Mouse (Mus musculus) limb, embryonic 13.5 days (tissue): ENCODE measurements around the gene Rbfox2. TPM values are rescaled to one million over a fixed set of nuclear protein-coding genes. Genes with fewer than 3 reads are reported as not detected.

Source experiments
- ATAC-seq: fragments of 200-750 bp; cut with Nextera tagmentation; 2 replicates; pipeline ENCODE4 v1.8.0; 2017; ENCODE audit warnings: low read depth, moderate number of reproducible peaks, moderate TSS enrichment; ENCODE audit not compliant: low FRiP score
- H3K27ac ChIP-seq: fragments of 300-500 bp; sonication (generic); 2 replicates; pipeline ENCODE4 v1.5.1; 2015; ENCODE audit warnings: inconsistent platforms, mild to moderate bottlenecking, moderate library complexity
- H3K27me3 ChIP-seq: fragments of 300-500 bp; sonication (generic); 2 replicates; pipeline ENCODE4 v1.6.1; 2015; ENCODE audit warnings: mild to moderate bottlenecking, inconsistent platforms
- H3K36me3 ChIP-seq: fragments of 300-500 bp; sonication (generic); 2 replicates; pipeline ENCODE4 v1.6.1; 2015; ENCODE audit warnings: inconsistent platforms, mild to moderate bottlenecking, moderate library complexity
- H3K4me1 ChIP-seq: fragments of 300-500 bp; sonication (generic); 2 replicates; pipeline ENCODE4 v1.6.1; 2015; ENCODE audit warnings: inconsistent platforms
- H3K4me2 ChIP-seq: fragments of 300-500 bp; sonication (generic); replicated peaks from 2 replicates; pipeline ENCODE4 v1.6.1; 2015; ENCODE audit warnings: inconsistent platforms, mild to moderate bottlenecking, moderate library complexity
- H3K4me3 ChIP-seq: fragments of 300-500 bp; sonication (generic); 2 replicates; pipeline ENCODE4 v1.5.1; 2015; ENCODE audit warnings: moderate library complexity, mild to moderate bottlenecking, inconsistent platforms
- H3K9ac ChIP-seq: fragments of 300-500 bp; sonication (generic); 2 replicates; pipeline ENCODE4 v1.6.1; 2015; ENCODE audit warnings: mild to moderate bottlenecking, inconsistent platforms
- H3K9me3 ChIP-seq: fragments of 300-500 bp; sonication (generic); 2 replicates; pipeline ENCODE4 v1.6.1; 2016; ENCODE audit warnings: inconsistent platforms
- WGBS: fragments of 180-500 bp; shearing (Covaris S2); methylation state at CpG from one replicate; pipeline ENCODE4 v1.1.7; 2015; 5-methylcytosine and 5-hydroxymethylcytosine counted together
- polyA plus RNA-seq: library from polyadenylated mRNA; unstranded; fragments of >200 nt; fragmentation: Nextera tagmentation; extraction: Ambion mirVana; gene quantifications from 2 replicates; pipeline ENCODE4 v1.2.1, GENCODE M21; 2015

The Rbfox2 gene
- polyA plus RNA-seq, 1 experiment from 2014 or later: 83.1 TPM

- peak overlapping the region; percentile 31 for H3K4me2 ChIP-seq
- 0 out of 2 replicates have a peak overlapping the region, but pooled peaks have one; percentile 8 for H3K9ac ChIP-seq
- 59% methylated on average over 3 of the region's 3 CpGs for WGBS
- no peaks in the 10 kb centered on the region for H3K27me3 ChIP-seq
- H3K36me3 ChIP-seq: 0 out of 2 replicates have a peak, but pooled peaks cover 3% of the 10 kb centered on the region
- H3K9me3 ChIP-seq: no peaks in the 10 kb centered on the region
- H3K4me1 ChIP-seq: peaks cover 50% of the 10 kb centered on the region
- no peak overlapping the region for H3K4me3 ChIP-seq
- peak overlapping the region; percentile 84 for H3K27ac ChIP-seq
- no peak for ATAC-seq
Measured at GRCm38 (mm10) chr15:77202881-77203254, 103.9 kb downstream of the Rbfox2 start.

- Histone ChIP-seq H3K27me3 (no peaks in the 10 kb centered on the region), H3K27ac (peak overlapping the region; percentile 29; the same call in 1 of the 2 replicates), H3K9ac (no peak overlapping the region), H3K9me3 (no peaks in the 10 kb centered on the region), H3K36me3 (0 out of 2 replicates have a peak, but pooled peaks cover 3% of the 10 kb centered on the region), H3K4me1 (peaks cover 54% of the 10 kb centered on the region), H3K4me2 (0 out of 2 replicates have a peak overlapping the region, but pooled peaks have one; percentile 16), H3K4me3 (no peak overlapping the region)
- 2% methylated on average over 2 of the region's 2 CpGs for WGBS
- peak; percentile 62; the same call in 1 of the 2 replicates for ATAC-seq
Measured at GRCm38 (mm10) chr15:77202223-77202622, 104.6 kb downstream of the Rbfox2 start.

DNA sequence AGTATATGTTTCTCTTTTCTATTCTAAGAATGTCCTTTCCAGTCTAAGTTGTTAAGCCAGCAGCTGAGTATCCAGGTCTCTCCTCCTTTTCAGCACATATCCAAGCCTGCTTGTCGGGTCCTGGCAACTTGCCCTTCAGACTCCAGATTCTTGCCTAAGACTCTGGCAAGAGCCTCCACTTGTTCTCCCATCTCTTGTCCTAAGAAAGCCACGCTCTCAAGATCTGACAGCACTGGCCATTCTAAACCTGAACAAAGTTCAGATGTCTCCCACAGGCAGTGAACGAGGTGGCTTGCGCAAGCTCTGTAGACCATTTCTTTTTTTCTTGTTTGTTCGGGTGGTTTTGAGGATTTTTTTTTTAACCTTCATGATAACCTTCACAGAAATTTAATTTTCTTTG, 110.0 kb downstream of the Rbfox2 start:
- no peak for ATAC-seq
- peaks cover 51% of the 10 kb centered on the region for H3K4me1 ChIP-seq
- H3K36me3 ChIP-seq: 0 out of 2 replicates have a peak, but pooled peaks cover 6% of the 10 kb centered on the region
- H3K4me3 ChIP-seq: no peak overlapping the region
- no peak overlapping the region for H3K4me2 ChIP-seq
- no peaks in the 10 kb centered on the region for H3K27me3 ChIP-seq
- no peak overlapping the region for H3K9ac ChIP-seq
- WGBS: 88% methylated on average over 5 of the region's 5 CpGs
- H3K9me3 ChIP-seq: no peaks in the 10 kb centered on the region
- no peak overlapping the region for H3K27ac ChIP-seq

DNA sequence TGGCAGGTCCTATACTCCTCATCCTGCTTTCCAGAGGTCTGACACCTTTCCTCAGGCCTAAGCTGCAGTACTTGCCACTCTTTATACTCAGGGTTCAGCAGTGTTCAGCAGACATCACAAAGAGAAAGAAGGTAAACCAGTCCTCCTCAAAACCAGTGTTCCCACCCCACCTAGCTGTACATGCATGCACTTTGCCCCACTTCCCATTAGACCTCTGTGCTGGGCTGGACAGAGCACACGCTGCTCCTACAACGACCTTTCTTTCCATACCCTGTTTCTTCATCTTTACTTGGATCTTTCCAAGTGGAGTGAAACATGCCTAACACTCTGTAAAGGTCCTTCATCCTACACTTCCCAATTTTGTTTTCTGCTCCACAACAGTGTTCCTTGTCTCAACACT, 110.8 kb downstream of the Rbfox2 start:
- H3K36me3 ChIP-seq: 0 out of 2 replicates have a peak, but pooled peaks cover 6% of the 10 kb centered on the region
- no peaks in the 10 kb centered on the region for H3K9me3 ChIP-seq
- peaks cover 43% of the 10 kb centered on the region for H3K4me1 ChIP-seq
- no peak overlapping the region for H3K27ac ChIP-seq
- no peak overlapping the region for H3K9ac ChIP-seq
- H3K27me3 ChIP-seq: no peaks in the 10 kb centered on the region
- H3K4me2 ChIP-seq: no peak overlapping the region
- 89% methylated on average over 2 of the region's 2 CpGs for WGBS
- ATAC-seq: no peak
- H3K4me3 ChIP-seq: no peak overlapping the region

DNA sequence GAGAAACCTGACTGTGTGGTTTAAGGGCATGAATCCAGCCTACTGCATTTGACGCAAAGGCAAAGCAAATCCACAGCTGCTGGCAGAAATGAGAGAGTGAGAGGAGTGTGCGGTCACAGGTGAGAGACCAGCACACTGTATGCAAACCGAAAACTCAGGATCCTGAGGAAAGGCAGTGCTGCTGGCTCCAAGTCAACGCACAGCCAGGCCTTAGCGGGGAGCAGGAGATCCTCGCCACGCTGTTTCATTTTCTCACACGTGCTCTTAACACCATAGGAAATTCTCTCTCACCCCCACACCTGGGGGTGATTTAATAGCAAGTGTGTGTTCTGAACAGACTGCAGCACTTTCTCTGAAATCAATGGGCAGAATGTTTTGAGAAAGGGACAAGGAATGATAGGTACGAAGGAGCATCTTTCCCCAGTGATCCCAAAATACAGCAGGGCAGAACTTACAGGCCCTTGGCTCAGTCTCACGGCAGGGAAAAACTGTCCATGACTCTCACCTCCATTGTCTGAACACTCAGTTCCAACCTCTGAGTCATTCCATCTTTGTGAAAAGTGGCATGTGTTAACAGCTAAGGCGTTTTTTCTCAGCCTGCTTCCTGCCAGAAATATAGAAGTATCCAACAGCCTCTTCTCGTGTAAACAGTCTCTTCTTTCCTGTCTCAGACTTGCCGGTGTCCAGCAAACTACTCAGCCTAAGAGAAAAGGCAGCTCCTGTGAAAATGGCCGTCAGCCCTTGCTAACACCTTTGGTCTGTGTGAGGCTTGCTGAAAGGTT, 114.5 kb downstream of the Rbfox2 start:
- WGBS: 42% methylated on average over 14 of the region's 14 CpGs
- Histone ChIP-seq H3K9me3 (no peaks in the 10 kb centered on the region), H3K36me3 (0 out of 2 replicates have a peak, but pooled peaks cover 4% of the 10 kb centered on the region), H3K4me2 (peak overlapping the region; percentile 27), H3K27ac (peak overlapping the region; percentile 70), H3K9ac (0 out of 2 replicates have a peak overlapping the region, but pooled peaks have one; percentile 31), H3K4me3 (no peak overlapping the region), H3K4me1 (peaks cover 39% of the 10 kb centered on the region), H3K27me3 (no peaks in the 10 kb centered on the region)
- ATAC-seq: peak; percentile 19; the same call in 1 of the 2 replicates

DNA sequence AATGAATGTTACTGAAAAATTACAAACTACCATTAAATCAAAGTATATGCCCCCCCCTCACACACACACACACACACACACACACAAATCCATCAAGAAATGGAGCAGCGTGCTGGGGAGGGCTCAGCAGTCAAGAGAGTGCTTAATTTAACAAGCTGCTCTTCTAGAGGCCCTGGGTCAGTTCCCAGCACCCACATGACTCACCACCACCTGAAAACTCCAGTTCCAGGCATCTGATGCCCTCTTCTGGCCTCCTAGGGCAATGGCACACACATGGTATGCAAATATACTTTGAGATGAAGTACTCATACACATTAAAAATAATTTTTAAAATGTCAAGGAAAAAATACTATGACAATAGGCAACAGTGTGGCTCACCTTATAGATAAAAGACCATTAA, 120.7 kb downstream of the Rbfox2 start:
- no peak for ATAC-seq
- no peak overlapping the region for H3K9ac ChIP-seq
- peaks cover 30% of the 10 kb centered on the region for H3K4me1 ChIP-seq
- no peaks in the 10 kb centered on the region for H3K9me3 ChIP-seq
- 0 out of 2 replicates have a peak, but pooled peaks cover 5% of the 10 kb centered on the region for H3K36me3 ChIP-seq
- no peak overlapping the region for H3K4me3 ChIP-seq
- 97% methylated on average over 1 of the region's 1 CpGs for WGBS
- H3K27me3 ChIP-seq: no peaks in the 10 kb centered on the region
- H3K27ac ChIP-seq: no peak overlapping the region
- no peak overlapping the region for H3K4me2 ChIP-seq

- Histone ChIP-seq H3K9ac (no peak overlapping the region), H3K4me1 (peaks cover 30% of the 10 kb centered on the region)
- 55% methylated on average over 5 of the region's 5 CpGs for WGBS
Measured at GRCm38 (mm10) chr15:77185614-77186013, 121.2 kb downstream of the Rbfox2 start.

GRCm38 (mm10) chr15:77182800-77183199, 124.0 kb downstream of the Rbfox2 start:
- no peak overlapping the region for H3K27ac ChIP-seq
- no peak overlapping the region for H3K9ac ChIP-seq
- no peak for ATAC-seq
- 0 out of 2 replicates have a peak, but pooled peaks cover 5% of the 10 kb centered on the region for H3K36me3 ChIP-seq
- no peaks in the 10 kb centered on the region for H3K27me3 ChIP-seq
- H3K4me1 ChIP-seq: peaks cover 30% of the 10 kb centered on the region
- 47% methylated on average over 5 of the region's 5 CpGs for WGBS
- no peak overlapping the region for H3K4me3 ChIP-seq
- H3K9me3 ChIP-seq: no peaks in the 10 kb centered on the region
- H3K4me2 ChIP-seq: no peak overlapping the region

More at GRCm38 (mm10) chr15:77185614-77186013, 121.2 kb downstream of the Rbfox2 start:
- Histone ChIP-seq H3K36me3 (0 out of 2 replicates have a peak, but pooled peaks cover 5% of the 10 kb centered on the region), H3K4me3 (no peak overlapping the region), H3K27ac (no peak overlapping the region), H3K4me2 (no peak overlapping the region), H3K27me3 (no peaks in the 10 kb centered on the region), H3K9me3 (no peaks in the 10 kb centered on the region)
- no peak for ATAC-seq

GRCm38 (mm10) chr15:77174018-77174417, 132.8 kb downstream of the Rbfox2 start:
- H3K36me3 ChIP-seq: no peaks in the 10 kb centered on the region; the same call in 1 of the 2 replicates
- H3K27ac ChIP-seq: no peak overlapping the region
- H3K27me3 ChIP-seq: no peaks in the 10 kb centered on the region
- no peak for ATAC-seq
- H3K9me3 ChIP-seq: no peaks in the 10 kb centered on the region
- no peak overlapping the region for H3K9ac ChIP-seq
- 89% methylated on average over 5 of the region's 5 CpGs for WGBS
- H3K4me2 ChIP-seq: no peak overlapping the region
- H3K4me1 ChIP-seq: peaks cover 16% of the 10 kb centered on the region; the same call in 1 of the 2 replicates
- H3K4me3 ChIP-seq: no peak overlapping the region

- Histone ChIP-seq H3K9ac (no peak overlapping the region), H3K9me3 (no peaks in the 10 kb centered on the region), H3K27me3 (no peaks in the 10 kb centered on the region), H3K27ac (no peak overlapping the region), H3K4me3 (no peak overlapping the region), H3K36me3 (no peaks in the 10 kb centered on the region; the same call in 1 of the 2 replicates), H3K4me1 (peaks cover 14% of the 10 kb centered on the region; the same call in 1 of the 2 replicates), H3K4me2 (no peak overlapping the region)
- WGBS: 68% methylated on average over 3 of the region's 3 CpGs
- no peak for ATAC-seq
Measured at GRCm38 (mm10) chr15:77172414-77172813, 134.4 kb downstream of the Rbfox2 start.

- H3K4me2 ChIP-seq: no peak overlapping the region
- H3K4me3 ChIP-seq: no peak overlapping the region
- H3K4me1 ChIP-seq: peaks cover 12% of the 10 kb centered on the region
- no peak overlapping the region for H3K27ac ChIP-seq
- H3K36me3 ChIP-seq: no peaks in the 10 kb centered on the region; the same call in 1 of the 2 replicates
- no peak for ATAC-seq
- H3K27me3 ChIP-seq: no peaks in the 10 kb centered on the region
- no peaks in the 10 kb centered on the region for H3K9me3 ChIP-seq
- WGBS: 83% methylated on average over 2 of the region's 2 CpGs
- no peak overlapping the region for H3K9ac ChIP-seq
Measured at GRCm38 (mm10) chr15:77168781-77169180, 138.0 kb downstream of the Rbfox2 start.

DNA sequence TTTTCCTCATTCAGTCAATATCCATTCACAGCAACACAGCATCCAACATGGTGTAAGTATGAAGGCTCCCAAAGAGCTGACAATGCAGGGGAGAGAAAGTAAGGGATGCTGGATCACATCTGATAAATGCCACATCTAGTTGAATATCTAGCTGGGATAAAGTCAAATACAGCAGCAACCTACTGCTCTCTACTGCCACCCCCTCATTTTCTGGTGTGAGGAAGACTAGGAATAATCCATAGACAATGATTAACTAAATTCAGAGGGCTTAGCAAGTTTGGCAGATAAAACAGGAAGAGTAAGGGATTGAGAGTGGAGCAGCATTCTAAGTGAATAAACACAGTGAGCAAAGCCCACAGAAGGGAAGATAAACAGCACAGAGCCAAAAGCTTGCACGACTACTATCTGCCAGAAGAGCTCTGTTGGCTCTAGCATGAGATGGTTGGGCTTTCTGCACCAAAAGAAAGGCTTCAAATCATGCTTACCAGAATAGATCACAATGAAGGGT, 140.5 kb downstream of the Rbfox2 start:
- Histone ChIP-seq H3K4me3 (no peak overlapping the region), H3K4me1 (peaks cover 33% of the 10 kb centered on the region), H3K27ac (no peak overlapping the region), H3K9me3 (no peaks in the 10 kb centered on the region), H3K27me3 (no peaks in the 10 kb centered on the region), H3K36me3 (no peaks in the 10 kb centered on the region; the same call in 1 of the 2 replicates), H3K4me2 (no peak overlapping the region), H3K9ac (no peak overlapping the region)
- no peak for ATAC-seq
- 83% methylated on average over 1 of the region's 1 CpGs for WGBS
